Mouse (Mus musculus): ENCODE measurements around the gene Hdac7.

DNA sequence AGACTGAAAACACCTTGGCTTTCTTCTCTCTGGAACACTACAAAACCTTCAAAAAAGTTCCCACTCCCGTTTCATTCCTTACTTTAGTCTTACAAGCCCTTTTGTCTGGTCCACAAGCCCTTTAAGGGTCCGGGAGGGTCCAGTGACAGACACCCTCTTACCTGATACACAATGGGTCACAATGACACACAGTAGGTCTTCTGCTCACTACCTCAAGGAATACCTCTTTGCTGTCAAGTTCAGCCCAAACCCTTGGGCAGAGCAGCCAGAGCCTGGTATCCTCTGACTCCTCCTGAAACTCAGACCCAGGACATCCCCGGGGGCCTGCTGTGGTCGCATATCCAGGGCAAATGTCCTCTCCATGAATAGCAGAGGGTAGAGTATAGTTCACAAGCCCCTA is 95.3 kb downstream of the Hdac7 start:
- TF ChIP-seq CTCF (IDR thresholded peaks at IDR 0.05; ENCODE audit: low read depth) (no peak), EP300 (IDR thresholded peaks at IDR 0.05; ENCODE audit: low read depth) (no peak)

All from liver, embryonic 14.5 days (tissue).